Comparison of ENCODE assay signal across 8 mouse cellular contexts in the genomic region with DNA sequence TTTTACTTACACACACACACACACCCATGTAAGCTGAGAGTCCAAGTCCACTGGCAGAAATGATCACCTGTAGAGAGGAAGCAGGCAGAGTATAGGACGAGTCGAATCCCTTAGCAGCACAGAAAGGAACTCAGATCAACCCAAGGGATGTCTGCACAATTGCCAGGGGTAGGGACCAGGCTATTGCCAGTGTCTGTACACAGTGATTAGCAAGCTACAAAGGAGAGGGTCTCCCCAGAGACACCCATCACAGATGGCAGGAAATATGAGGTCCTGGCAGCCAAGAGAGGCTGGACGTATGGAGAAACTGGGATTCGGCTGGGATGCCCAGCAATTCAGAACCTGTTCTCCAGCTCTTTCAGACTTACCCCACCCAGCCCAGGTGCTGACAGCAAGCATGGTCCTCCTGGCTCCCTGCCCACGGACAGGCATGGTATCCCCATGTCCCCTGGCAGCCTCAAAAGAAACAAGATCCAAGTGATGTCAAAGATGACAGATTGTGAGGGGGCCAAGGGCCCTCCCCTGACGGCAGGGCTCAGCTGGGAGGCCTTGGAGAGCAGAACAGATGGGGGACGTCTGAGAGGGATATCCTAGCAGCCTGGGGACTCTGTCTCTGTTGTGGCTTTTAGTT. TPM values are rescaled to one million over a fixed set of nuclear protein-coding genes. Genes with fewer than 3 reads are reported as not detected.
DNase-seq lines count a peak whose midpoint lies in the region; ATAC-seq and TF ChIP-seq lines count a peak whose summit lies in the region.

No protein-coding gene starts in this region.

- TF ChIP-seq CTCF in brain, embryonic 14.5 days (IDR thresholded peaks at IDR 0.05; ENCODE audit: borderline replicate concordance, extremely low read depth, insufficient read depth, insufficient read length): no peak

- DNase-seq in kidney, postnatal 36 days: no peak
- DNase-seq in brain, embryonic 14.5 days (ENCODE audit: low read depth): peak; percentile 93
- no peak for DNase-seq in midbrain, embryonic 11.5 days (ENCODE audit: low spot score, missing footprints)
- DNase-seq in urinary bladder, adult 2 months (ENCODE audit: low spot score): no peak
- DNase-seq in lung, postnatal 25 days (ENCODE audit: low spot score): no peak
- DNase-seq in thymus, postnatal 36 days: no peak

- H3K36me3 ChIP-seq in kidney, embryonic 15.5 days: no peaks in the 10 kb centered on the region
- no peaks in the 10 kb centered on the region for H3K36me3 ChIP-seq in embryonic facial prominence, embryonic 12.5 days
- no peaks in the 10 kb centered on the region for H3K36me3 ChIP-seq in midbrain, embryonic 11.5 days (ENCODE audit: control insufficient read depth, insufficient read depth, low read length)

- H3K9me3 ChIP-seq in kidney, embryonic 15.5 days (replicated peaks): no peaks in the 10 kb centered on the region
- H3K9me3 ChIP-seq in embryonic facial prominence, embryonic 12.5 days: no peaks in the 10 kb centered on the region
- no peaks in the 10 kb centered on the region for H3K9me3 ChIP-seq in midbrain, embryonic 11.5 days (ENCODE audit: control insufficient read depth, low read length)

- WGBS in kidney, embryonic 15.5 days: 25% methylated on average over 7 of the region's 7 CpGs
- WGBS in embryonic facial prominence, embryonic 12.5 days: 48% methylated on average over 7 of the region's 7 CpGs
- WGBS in midbrain, embryonic 11.5 days: 63% methylated on average over 7 of the region's 7 CpGs

- H3K4me3 ChIP-seq in kidney, embryonic 15.5 days (replicated peaks): no peak overlapping the region
- H3K4me3 ChIP-seq in embryonic facial prominence, embryonic 12.5 days: no peak overlapping the region
- H3K4me3 ChIP-seq in midbrain, embryonic 11.5 days (ENCODE audit: low read depth, low read length): no peak overlapping the region

- no peaks in the 10 kb centered on the region for H3K27me3 ChIP-seq in kidney, embryonic 15.5 days
- no peaks in the 10 kb centered on the region for H3K27me3 ChIP-seq in embryonic facial prominence, embryonic 12.5 days
- H3K27me3 ChIP-seq in midbrain, embryonic 11.5 days (ENCODE audit: control insufficient read depth, insufficient read depth, low read length): no peaks in the 10 kb centered on the region

- TF ChIP-seq POLR2A in brain, embryonic 14.5 days (IDR thresholded peaks at IDR 0.05; ENCODE audit: borderline replicate concordance, extremely low read depth, insufficient read depth, insufficient read length, poor library complexity, severe bottlenecking): no peak

- peaks cover 28% of the 10 kb centered on the region for H3K4me1 ChIP-seq in kidney, embryonic 15.5 days
- peaks cover 6% of the 10 kb centered on the region; the same call in 1 of the 2 replicates for H3K4me1 ChIP-seq in embryonic facial prominence, embryonic 12.5 days
- H3K4me1 ChIP-seq in midbrain, embryonic 11.5 days (ENCODE audit: control insufficient read depth, insufficient read depth, low read length): peaks cover 5% of the 10 kb centered on the region

- no peak overlapping the region for H3K9ac ChIP-seq in kidney, embryonic 15.5 days
- no peak overlapping the region for H3K9ac ChIP-seq in embryonic facial prominence, embryonic 12.5 days
- no peak overlapping the region for H3K9ac ChIP-seq in midbrain, embryonic 11.5 days (ENCODE audit: low read length)

- no peak overlapping the region for H3K4me2 ChIP-seq in kidney, embryonic 15.5 days
- H3K4me2 ChIP-seq in embryonic facial prominence, embryonic 12.5 days (replicated peaks): no peak overlapping the region
- H3K4me2 ChIP-seq in midbrain, embryonic 11.5 days: no peak overlapping the region

- no peak overlapping the region for H3K27ac ChIP-seq in kidney, embryonic 15.5 days
- no peak overlapping the region for H3K27ac ChIP-seq in embryonic facial prominence, embryonic 12.5 days
- no peak overlapping the region for H3K27ac ChIP-seq in midbrain, embryonic 11.5 days (ENCODE audit: low read depth, low read length)

- ATAC-seq in kidney, embryonic 15.5 days (replicated peaks; ENCODE audit: low FRiP score): peak; percentile 73
- peak; percentile 45; the same call in 1 of the 2 replicates for ATAC-seq in embryonic facial prominence, embryonic 12.5 days (ENCODE audit: insufficient number of reproducible peaks, insufficient read depth, low FRiP score, low TSS enrichment)
- peak; percentile 79 for ATAC-seq in midbrain, embryonic 11.5 days (ENCODE audit: low FRiP score)

RNA-seq across cellular contexts. Expression of a gene that starts 12.1 kb away (rescaled TPM):
- 0.79 and 0.84 TPM in 2 replicates for polyA plus RNA-seq in kidney, embryonic 15.5 days (2015; fragmentation: Nextera tagmentation; extraction: Ambion mirVana)
- 26.1 and 43.3 TPM in 2 replicates for polyA plus RNA-seq in brain, embryonic 14.5 days (2012; rRNA removed)
- polyA plus RNA-seq in embryonic facial prominence, embryonic 12.5 days (2016; fragmentation: Nextera tagmentation; extraction: Ambion mirVana): 1.5 and 2.8 TPM in 2 replicates
- 6.7 and 7.1 TPM in 2 replicates for polyA plus RNA-seq in midbrain, embryonic 11.5 days (2014; fragmentation: Nextera tagmentation; extraction: Ambion mirVana)
- 12.0 and 12.9 TPM in 2 replicates for polyA plus RNA-seq in urinary bladder, adult 2 months (2012; rRNA removed)
